Mouse (Mus musculus): ENCODE measurements around the gene Pigm. TPM values are rescaled to one million over a fixed set of nuclear protein-coding genes. Genes with fewer than 3 reads are reported as not detected.

Gene Pigm
- total RNA-seq, 2 experiments from 2014 or later: 9.8 to 10.5 TPM

DNA sequence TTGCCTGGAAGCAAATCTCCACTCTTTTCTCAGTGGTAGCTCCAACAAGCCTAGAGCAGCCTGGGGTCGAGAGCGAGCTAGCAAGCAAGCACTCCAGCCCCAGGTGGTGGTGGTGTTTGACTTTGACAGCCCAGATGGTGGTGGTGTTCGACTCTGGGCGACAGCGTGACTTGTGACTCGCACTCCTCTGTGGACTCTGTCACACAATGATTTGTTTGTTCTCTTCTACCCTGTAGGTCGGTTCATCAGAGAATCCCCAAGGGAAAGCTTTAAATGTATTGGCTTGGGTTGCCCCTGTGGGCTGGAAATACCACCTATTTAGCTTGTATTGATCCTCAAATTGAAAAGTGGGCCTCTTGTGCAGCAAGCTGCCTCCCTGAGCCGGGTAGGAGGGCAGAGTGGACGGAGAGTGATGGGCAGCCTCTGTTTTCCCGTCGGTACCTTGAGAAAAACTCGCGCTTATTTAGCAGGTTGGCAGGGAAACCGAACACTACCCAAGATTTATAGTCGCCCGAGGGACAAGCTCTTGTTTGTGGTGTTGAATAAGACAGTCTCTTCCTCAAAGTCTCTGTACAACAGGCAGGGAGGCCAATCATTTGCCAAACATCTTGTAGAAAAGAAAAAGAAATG lies 29.8 kb downstream of the Pigm start:
- intact Hi-C loops (cut with DNase I): no loop called here
- DNase-seq (ENCODE audit: low spot score in 2 of 2): no peak

- intact Hi-C loops (cut with DNase I): no loop called here
- DNase-seq (ENCODE audit: low spot score in 2 of 2): peak; percentile 40 to 67
These were observed 32.6 kb downstream of the Pigm start for GRCm38 (mm10) chr1:172408996-172409395.

DNA sequence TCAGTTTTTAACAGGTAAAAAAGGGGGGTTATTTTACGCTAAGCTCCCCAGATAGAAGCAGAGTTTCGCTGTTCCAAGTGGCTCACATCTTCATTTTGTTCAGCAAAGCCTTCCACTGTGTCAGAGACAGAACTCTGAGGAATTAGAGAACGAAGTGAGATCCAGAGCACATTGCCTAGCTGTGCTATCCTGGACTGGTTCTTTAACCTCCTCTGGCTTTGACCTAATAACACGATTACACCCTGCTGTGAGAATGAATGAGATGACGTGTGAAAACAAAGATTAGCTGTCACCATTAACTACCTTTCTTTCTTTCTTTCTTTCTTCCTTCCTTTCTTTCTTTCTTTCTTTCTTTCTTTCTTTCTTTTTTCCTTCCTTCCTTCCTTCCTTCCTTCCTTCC lies 33.1 kb downstream of the Pigm start:
- no peak for DNase-seq (ENCODE audit: low spot score in 2 of 2)
- intact Hi-C loops (cut with DNase I): no loop called here

GRCm38 (mm10) chr1:172410806-172411205 lies 34.5 kb downstream of the Pigm start:
- peak; percentile 46 to 75 for DNase-seq (ENCODE audit: low spot score in 2 of 2)
- intact Hi-C loops (cut with DNase I): loop anchor here (2.0 kb wide), 1 partner anchor 988 kb away; no protein-coding TSS in a partner anchor

GRCm38 (mm10) chr1:172412204-172412603 lies 35.9 kb downstream of the Pigm start:
- intact Hi-C loops (cut with DNase I): loop anchor here (1.0 kb wide), 2 partner anchors 78 to 221 kb away; no protein-coding TSS in a partner anchor
- DNase-seq (ENCODE audit: low spot score in 2 of 2): peak; percentile 85 to 91

DNA sequence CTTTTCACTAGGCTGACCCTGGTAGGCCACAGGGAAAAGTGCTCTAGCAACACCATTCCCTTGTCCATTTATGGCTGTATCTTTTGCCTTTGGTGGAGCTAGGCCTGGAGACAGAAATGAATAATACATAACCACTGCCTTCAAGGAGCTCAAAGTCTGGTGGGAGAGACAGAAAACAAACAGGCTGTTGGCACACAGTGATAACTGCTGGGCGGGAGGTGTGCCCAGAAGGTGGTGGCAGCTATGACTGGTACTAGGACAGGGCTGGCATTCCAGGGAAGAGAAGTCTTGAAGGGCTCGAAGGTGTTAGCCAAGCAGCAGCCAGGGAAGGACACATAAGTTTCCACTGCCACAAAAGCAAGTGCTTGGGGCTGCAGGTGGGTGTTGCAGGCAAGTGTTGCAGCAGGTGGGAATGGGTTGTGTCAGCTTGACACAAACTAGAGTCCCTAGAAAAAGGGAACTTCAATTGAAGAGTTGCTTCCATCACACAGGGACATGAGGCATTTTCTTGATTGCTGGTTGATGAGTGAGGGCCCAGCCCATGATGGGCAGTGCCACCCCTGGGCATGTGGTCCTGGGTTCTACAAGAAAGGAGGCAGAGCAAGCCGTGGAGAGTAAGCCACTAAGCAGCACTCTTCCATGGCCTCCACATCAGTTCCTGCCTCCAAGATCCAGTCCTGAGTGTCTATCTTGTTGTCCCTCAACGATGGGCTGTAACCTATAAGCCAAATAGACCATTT lies 37.3 kb downstream of the Pigm start:
- no peak for DNase-seq (ENCODE audit: low spot score in 2 of 2)
- intact Hi-C loops (cut with DNase I): no loop called here

- intact Hi-C loops (cut with DNase I): no loop called here
- no peak for DNase-seq (ENCODE audit: low spot score in 2 of 2)
These were observed 37.9 kb downstream of the Pigm start for GRCm38 (mm10) chr1:172414231-172414585.

DNA sequence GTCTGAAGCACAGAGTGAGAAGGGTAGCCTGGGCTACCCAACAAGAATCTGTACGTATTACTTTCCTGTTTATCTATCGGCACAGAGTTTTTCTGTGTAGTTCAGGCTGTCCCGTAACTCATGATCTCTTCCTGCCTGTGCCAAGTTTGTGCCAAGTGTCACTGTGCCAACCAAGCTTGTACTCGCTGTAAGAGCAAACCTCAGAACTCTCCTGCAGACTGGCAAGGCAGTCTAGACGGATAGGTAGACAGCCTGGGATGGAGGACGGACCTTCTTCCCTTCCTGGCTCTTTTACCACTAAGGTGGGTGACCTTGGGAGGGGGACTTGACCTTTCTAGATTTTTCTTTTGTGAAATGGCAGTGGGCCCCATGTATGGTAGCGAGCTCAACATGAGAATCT lies 38.7 kb downstream of the Pigm start:
- intact Hi-C loops (cut with DNase I): no loop called here
- no peak for DNase-seq (ENCODE audit: low spot score in 2 of 2)

DNA sequence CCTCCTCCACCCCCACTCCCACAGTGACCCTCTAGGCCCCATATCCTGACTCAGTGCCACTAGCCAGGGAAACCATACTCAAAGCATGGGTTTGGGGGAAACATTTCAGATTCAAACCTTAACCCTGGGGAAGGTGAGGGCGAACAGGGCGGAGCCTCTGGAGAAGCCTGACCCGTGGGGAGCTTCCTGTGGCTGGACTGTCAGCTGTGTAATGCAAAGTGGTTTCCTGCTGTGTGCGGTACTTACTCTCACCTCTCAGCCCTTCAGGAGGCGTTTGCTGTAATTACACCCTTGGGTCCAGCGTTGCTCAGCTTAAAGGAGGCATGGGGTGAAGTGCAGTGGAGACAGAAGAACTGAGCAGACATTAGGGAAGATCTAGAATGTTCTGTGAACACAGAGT lies 41.8 kb downstream of the Pigm start:
- intact Hi-C loops (cut with DNase I): no loop called here
- no peak for DNase-seq (ENCODE audit: low spot score in 2 of 2)

GRCm38 (mm10) chr1:172418642-172419041 lies 42.3 kb downstream of the Pigm start:
- DNase-seq (ENCODE audit: low spot score in 2 of 2): no peak
- intact Hi-C loops (cut with DNase I): no loop called here

- DNase-seq (ENCODE audit: low spot score in 2 of 2): no peak
- intact Hi-C loops (cut with DNase I): no loop called here
These were observed 43.8 kb downstream of the Pigm start for GRCm38 (mm10) chr1:172420181-172420580.

GRCm38 (mm10) chr1:172423393-172423792 lies 47.0 kb downstream of the Pigm start:
- DNase-seq (ENCODE audit: low spot score in 2 of 2): no peak
- intact Hi-C loops (cut with DNase I): no loop called here

DNA sequence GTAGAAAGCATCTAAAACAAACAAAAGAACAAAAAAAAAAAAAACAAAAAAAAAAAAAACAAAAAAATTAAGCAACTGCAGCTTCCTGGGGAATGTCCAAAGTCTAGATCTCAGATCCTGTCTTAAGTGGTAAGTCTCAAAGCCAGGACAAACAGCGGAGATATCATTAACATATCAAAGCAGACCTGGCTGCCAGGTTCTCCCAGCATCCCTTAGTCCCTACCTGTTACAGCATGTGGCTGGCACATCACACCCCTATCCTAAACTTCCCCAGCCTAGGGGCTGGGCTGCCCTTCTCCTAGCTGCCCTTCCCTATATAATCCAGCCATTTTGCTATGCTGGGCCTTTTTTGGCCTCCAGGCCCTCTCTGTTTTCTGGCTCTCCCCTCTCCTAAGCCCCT lies 50.1 kb downstream of the Pigm start:
- intact Hi-C loops (cut with DNase I): no loop called here

DNA sequence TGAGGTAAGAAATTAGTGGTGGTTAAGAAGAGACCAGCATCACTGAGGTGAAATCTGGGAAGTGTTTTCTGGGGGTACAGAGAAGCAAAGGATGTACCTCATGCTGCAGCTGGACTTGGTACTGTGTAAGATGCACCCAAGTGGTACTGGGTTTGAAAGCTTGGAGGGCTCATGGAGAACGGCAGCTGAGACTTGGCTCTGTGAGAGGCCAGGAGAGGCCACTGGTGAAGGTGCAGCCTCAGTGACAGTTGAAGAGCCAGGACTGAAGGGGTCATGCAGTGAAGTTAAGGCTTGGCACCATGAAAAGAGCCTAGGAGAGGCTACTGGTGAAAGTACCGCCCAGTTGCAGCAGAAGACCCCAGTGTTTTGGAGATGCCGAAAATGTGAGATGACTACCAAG lies 51.5 kb downstream of the Pigm start:
- no peak for DNase-seq (ENCODE audit: low spot score in 2 of 2)
- intact Hi-C loops (cut with DNase I): no loop called here

More for the DNA sequence above, 50.1 kb downstream of the Pigm start:
- no peak for DNase-seq (ENCODE audit: low spot score in 2 of 2)

DNA sequence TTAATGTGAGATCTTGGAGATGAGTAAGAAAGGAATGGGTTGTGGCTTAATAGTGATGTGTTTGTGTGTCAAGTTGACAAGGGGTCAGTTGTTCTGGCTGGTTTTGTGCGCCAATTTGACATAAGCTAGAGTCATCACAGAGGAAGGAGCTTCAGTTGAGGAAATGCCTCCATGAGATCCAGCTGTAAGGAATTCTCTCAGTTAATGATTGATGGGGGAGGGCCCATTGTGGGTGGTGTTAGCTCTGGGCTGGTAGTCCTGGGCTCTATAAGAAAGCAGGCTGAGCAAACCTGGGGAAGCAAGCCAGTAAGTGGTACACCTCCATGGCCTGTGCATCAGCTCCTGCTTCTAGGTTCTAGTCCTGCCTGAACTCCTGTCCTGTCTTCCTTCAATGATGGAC lies 52.3 kb downstream of the Pigm start:
- no peak for DNase-seq (ENCODE audit: low spot score in 2 of 2)
- intact Hi-C loops (cut with DNase I): no loop called here

GRCm38 (mm10) chr1:172430731-172431220 lies 54.4 kb downstream of the Pigm start:
- no peak for DNase-seq (ENCODE audit: low spot score in 2 of 2)
- intact Hi-C loops (cut with DNase I): no loop called here

- DNase-seq (ENCODE audit: low spot score in 2 of 2): no peak
- intact Hi-C loops (cut with DNase I): no loop called here
These were observed 55.7 kb downstream of the Pigm start for GRCm38 (mm10) chr1:172431836-172432586.

GRCm38 (mm10) chr1:172432587-172432955 lies 56.2 kb downstream of the Pigm start:
- no peak for DNase-seq (ENCODE audit: low spot score in 2 of 2)
- intact Hi-C loops (cut with DNase I): no loop called here

DNA sequence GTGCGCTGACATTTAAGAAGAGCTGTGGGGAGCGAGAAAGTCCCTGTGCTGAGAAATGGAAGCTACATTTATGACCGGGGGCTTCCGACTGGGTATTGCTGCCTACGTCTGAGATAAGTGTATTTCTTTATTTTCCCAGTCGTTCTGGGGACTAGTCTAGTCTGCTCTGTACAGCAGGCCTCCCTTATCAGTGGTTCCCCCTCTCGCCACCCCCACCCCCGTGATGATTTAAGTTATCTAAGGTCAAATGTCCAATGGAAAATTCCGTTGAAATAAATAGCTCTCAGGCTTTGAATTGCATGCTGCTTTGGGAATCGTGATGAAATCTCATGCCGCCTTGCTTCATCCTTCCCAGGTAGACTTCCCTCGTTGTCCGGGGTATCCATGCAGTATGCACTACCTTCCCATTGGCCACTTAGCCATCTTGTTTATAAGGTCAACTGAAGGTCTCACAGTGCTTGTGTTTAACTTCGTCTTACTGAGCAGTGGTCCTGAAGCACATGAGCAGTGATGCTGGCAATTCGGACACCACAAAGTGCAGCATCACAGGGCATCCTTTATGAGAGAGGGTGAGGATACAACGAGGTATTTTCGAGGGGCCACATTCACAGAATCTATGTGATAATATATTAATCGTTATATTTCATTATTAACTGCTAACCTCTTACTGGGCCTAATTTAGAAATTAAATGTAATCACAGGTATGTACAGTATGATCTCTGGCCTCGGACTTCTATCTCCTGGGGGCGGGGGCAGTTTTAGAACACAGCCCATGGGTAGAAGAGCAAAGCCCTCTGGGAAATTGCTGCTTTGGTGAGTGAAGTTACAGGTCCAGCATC lies 56.9 kb downstream of the Pigm start:
- intact Hi-C loops (cut with DNase I): no loop called here
- no peak for DNase-seq (ENCODE audit: low spot score in 2 of 2)

Data from left cerebral cortex, postnatal 14 days (tissue).